Comparison of ENCODE assay signal across 7 mouse cellular contexts in genomic region chr13:34343719-34344375, GRCm38 (mm10). TPM values are rescaled to one million over a fixed set of nuclear protein-coding genes. Genes with fewer than 3 reads are reported as not detected.
DNase-seq lines count a peak whose midpoint lies in the region; ATAC-seq and TF ChIP-seq lines count a peak whose summit lies in the region.

No protein-coding gene starts in this region.

- in situ Hi-C loops in ES-E14 (cut with MboI; ENCODE audit: low sequenced_read_pairs in 2 of 2, unreplicated experiment in 2 of 2), result no loop called here

- H3K9me3 ChIP-seq in ES-E14 (ENCODE audit: control insufficient read depth, insufficient read depth, low read depth, low read length), result no peaks in the 10 kb centered on the region
- no peaks in the 10 kb centered on the region for H3K9me3 ChIP-seq in heart, embryonic 15.5 days (replicated peaks)

- H3K9ac ChIP-seq in ES-E14 (ENCODE audit: insufficient read depth, low read depth, low read length, poor library complexity, severe bottlenecking), result peak overlapping the region; percentile 78
- peak overlapping the region; percentile 70 for H3K9ac ChIP-seq in heart, embryonic 15.5 days

- ATAC-seq in heart, embryonic 15.5 days (replicated peaks; ENCODE audit: insufficient number of reproducible peaks, insufficient read depth, low FRiP score, low read depth), result no peak

- H3K4me3 ChIP-seq in C2C12 (ENCODE audit: insufficient read depth, poor library complexity, severe bottlenecking) (peak overlapping the region; percentile 69), ES-E14 (ENCODE audit: insufficient read depth in 1 of 2, low read depth in 1 of 2, low read length in 2 of 2, poor library complexity in 1 of 2, severe bottlenecking in 1 of 2) (peak overlapping the region; percentile 83 to 93)
- H3K4me3 ChIP-seq in heart, embryonic 15.5 days, result peak overlapping the region; percentile 65

- WGBS in heart, embryonic 15.5 days, result 3% methylated on average over 31 of the region's 31 CpGs

- no peaks in the 10 kb centered on the region for H3K27me3 ChIP-seq in C2C12 (ENCODE audit: control insufficient read depth, insufficient read depth, insufficient read length)
- no peaks in the 10 kb centered on the region for H3K27me3 ChIP-seq in heart, embryonic 15.5 days

- H3K4me1 ChIP-seq in ES-E14 (ENCODE audit: control insufficient read depth in 2 of 2, insufficient read depth in 2 of 2, low read length in 2 of 2, poor library complexity in 1 of 2), result peaks cover 0 to 7% of the 10 kb centered on the region in 2 experiments; a peak in 1 of 4 replicates
- peaks cover 37% of the 10 kb centered on the region for H3K4me1 ChIP-seq in heart, embryonic 15.5 days (replicated peaks)

- no peak for DNase-seq in ES-E14 (ENCODE audit: low read depth, low spot score)
- peak; percentile 55 for DNase-seq in embryo, embryonic 9.5 days (ENCODE audit: extremely low spot score)
- DNase-seq in layer of hippocampus, postnatal 14 days (ENCODE audit: low spot score in 2 of 2), result peak; percentile 36 to 60
- DNase-seq in lung, postnatal 14 days, result peak; percentile 20
- DNase-seq in spleen, postnatal 10 days (ENCODE audit: low spot score in 2 of 2), result peak; percentile 62 to 63

- H3K79me3 ChIP-seq in C2C12 (ENCODE audit: low read depth), result peaks cover 48% of the 10 kb centered on the region

- H3K36me3 ChIP-seq in C2C12 (ENCODE audit: control insufficient read depth, insufficient read depth) (peaks cover 23% of the 10 kb centered on the region), ES-E14 (ENCODE audit: control insufficient read depth, insufficient read depth, low read length, poor library complexity, severe bottlenecking) (no peaks in the 10 kb centered on the region)
- H3K36me3 ChIP-seq in heart, embryonic 15.5 days, result no peaks in the 10 kb centered on the region

- H3K27ac ChIP-seq in ES-E14 (ENCODE audit: insufficient read depth, low read depth, low read length, poor library complexity, severe bottlenecking), result no peak overlapping the region
- H3K27ac ChIP-seq in heart, embryonic 15.5 days, result no peak overlapping the region

- peaks cover 62% of the 10 kb centered on the region for H3K79me2 ChIP-seq in C2C12 (ENCODE audit: control insufficient read depth, insufficient read depth)

- H3K4me2 ChIP-seq in heart, embryonic 15.5 days, result peak overlapping the region; percentile 86

- no peak for TF ChIP-seq CTCF in C2C12 (IDR thresholded peaks at IDR 0.05; ENCODE audit: control insufficient read depth, insufficient read depth, insufficient read length)

- peak overlapping the region; percentile 89 for H3ac ChIP-seq in C2C12 (ENCODE audit: control insufficient read depth, insufficient read length, low read depth)

TF ChIP-seq in C2C12, 6 proteins besides CTCF, POLR2A, EP300 and RAD21:
- TF ChIP-seq USF1 (IDR thresholded peaks at IDR 0.05; ENCODE audit: low read depth) (no peak), MAX (IDR thresholded peaks at IDR 0.05) (no peak), MYOG (IDR thresholded peaks at IDR 0.05; ENCODE audit: control insufficient read depth, extremely low read depth, insufficient read length) (no peak), CEBPB (IDR thresholded peaks at IDR 0.05; ENCODE audit: low read depth) (no peak), MYOD1 (IDR thresholded peaks at IDR 0.05; ENCODE audit: control insufficient read depth, insufficient read length, low read depth) (no peak)

TF ChIP-seq in ES-E14, 5 proteins besides CTCF, POLR2A, EP300 and RAD21:
- no peak for TF ChIP-seq ZNF384 (IDR thresholded peaks at IDR 0.05; ENCODE audit: low read depth, low read length)
- TF ChIP-seq CHD2 (IDR thresholded peaks at IDR 0.05; ENCODE audit: low read depth, low read length), result no peak
- TF ChIP-seq MAFK (IDR thresholded peaks at IDR 0.05; ENCODE audit: insufficient read depth, low read depth, low read length), result no peak
- TF ChIP-seq HCFC1 (IDR thresholded peaks at IDR 0.05; ENCODE audit: borderline replicate concordance, insufficient read depth, low read length), result no peak
- TF ChIP-seq ZC3H11A (IDR thresholded peaks at IDR 0.05; ENCODE audit: borderline replicate concordance, low read depth, low read length), result no peak
TF ChIP-seq in ES-E14: peak in this region for 0.

RNA-seq across cellular contexts. Expression of gene Slc22a23, which starts 1.1 kb away (rescaled TPM):
- polyA plus RNA-seq in C2C12 (2012; fragmentation: generic; extraction: Trizol), result 10.9 TPM
- 5.1 and 5.9 TPM in 2 replicates for total RNA-seq in ES-E14 (2012; rRNA removed)
- 2.5 and 4.8 TPM in 2 replicates for polyA plus RNA-seq in heart, embryonic 15.5 days (2015; fragmentation: Nextera tagmentation; extraction: Ambion mirVana)
- 10 to 100 TPM; 50.9 to 53.6 TPM for total RNA-seq in layer of hippocampus, postnatal 14 days (2021)
